Mouse (Mus musculus): ENCODE data around the gene Olfr459.

The Olfr459 gene

DNA sequence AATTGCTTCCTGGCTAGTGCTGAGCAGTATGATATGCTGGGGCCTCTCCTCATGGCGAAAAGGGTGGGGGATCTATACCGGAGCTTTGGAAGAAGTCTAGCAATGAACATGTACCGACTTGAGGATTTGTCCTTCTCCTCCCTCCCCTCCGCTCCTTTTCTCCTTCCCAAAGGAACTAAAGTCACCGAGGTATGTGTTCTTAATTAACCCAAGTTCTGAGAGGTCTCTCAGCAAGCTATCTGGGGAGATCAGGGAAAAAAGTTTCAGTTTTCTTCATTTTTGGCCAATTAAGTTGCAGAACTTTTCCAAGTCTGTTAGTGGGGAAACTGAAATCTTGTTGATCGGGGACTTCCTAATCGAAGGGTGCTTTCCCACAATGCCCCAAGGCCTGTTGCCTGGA lies at the start of gene Olfr459:
Gene Olfr459, minus strand, starts transcription at position 101 of the 400 bp plus-strand sequence.
- CTCF ChIA-PET, result no interaction called here

DNA sequence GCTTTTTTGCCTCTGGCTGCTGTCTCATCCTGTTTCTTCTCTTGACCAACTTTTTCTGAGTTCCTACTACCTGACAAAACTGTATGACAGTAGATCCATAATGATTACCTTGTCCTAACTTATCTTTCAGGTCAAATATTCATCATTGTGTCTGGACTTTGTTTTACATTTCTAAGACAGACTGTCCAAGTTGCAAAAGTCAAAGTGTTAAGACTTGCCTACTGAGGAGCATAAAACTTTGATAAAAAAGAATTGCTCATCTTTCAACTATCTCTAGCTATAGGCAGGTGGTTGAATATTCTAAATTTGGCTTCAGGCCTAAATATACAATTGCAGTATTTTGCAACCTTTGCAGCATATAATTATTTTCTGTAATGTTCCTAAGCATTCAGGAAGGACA lies 49.1 kb upstream of the Olfr459 start:
- CTCF ChIA-PET, result no interaction called here

DNA sequence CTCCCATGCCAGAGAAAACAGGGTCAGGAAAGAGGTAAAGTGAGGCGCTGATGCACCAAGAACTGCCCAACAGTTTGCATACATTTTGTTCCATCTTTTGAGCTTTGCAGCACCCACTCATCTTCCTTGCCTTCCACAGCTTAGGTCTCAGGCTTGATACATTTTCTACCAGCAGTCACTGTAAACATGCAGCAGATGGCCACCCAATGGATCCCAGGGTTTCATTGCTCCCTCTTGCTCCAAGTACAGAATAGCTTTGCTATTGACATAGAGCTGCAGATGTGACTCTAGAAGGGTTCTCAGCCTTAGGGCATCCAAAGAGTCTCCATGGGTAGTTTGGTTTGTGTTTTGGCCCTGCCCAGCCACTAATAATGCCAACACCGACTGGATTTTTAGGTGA lies 11.7 kb upstream of the Olfr459 start:
- CTCF ChIA-PET, result no interaction called here

DNA sequence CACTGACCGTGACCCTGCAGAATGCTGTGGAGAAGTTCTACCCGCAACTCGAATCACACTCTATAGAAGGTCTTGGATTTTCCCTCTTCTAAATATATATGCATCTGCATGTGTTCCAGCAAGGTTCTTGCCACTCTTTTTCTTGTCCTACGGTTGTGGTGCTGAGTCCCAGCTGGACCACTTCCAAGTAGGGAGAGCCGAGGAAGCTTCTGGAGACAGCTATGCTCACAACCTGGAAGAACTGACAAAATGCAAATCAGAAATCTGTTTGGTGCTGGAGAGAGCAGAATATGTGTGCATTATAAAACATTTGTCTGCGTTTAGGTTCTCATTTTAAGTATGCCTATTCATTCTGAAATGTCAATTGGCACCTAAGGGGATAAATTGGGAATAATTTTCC lies 744 bp upstream of the Olfr459 start:
- CTCF ChIA-PET, result no interaction called here

DNA sequence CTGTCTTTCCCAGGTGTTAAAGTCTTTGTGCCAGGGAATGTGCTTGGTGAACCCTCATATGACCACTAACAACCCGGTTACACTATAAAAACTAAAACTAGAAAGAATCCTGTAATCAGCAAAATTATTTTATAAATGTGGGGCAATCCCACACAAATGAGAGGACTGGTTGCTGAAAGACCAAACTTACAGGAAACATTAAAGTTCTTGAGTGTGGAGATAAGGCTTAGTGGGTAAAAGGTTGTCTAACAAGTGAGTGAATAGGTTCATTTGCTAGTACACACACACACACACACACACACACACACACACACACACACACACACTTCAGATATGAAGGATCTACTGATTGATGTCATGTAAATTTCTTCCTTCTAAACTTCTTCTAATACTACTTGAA lies 5.1 kb downstream of the Olfr459 start:
- CTCF ChIA-PET, result no interaction called here

DNA sequence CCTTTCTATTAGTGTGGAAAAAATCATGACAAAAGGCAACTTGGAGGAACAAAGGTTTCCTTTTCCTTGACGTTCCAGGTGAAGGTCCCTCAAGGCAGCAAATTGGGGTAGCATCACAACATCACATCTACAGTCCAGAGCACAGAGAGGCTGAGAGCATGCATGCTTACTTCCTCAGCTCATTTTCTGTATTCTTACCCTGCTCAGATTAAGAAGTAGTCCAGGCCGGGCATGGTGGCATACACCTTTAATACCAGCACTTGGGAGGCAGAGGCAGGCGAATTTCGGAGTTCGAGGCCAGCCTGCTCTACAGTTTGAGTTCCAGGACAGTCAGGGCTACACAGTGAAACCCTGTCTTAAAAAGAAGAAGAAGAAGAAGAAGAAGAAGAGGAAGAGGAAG lies 10.7 kb downstream of the Olfr459 start:
- CTCF ChIA-PET, result no interaction called here

DNA sequence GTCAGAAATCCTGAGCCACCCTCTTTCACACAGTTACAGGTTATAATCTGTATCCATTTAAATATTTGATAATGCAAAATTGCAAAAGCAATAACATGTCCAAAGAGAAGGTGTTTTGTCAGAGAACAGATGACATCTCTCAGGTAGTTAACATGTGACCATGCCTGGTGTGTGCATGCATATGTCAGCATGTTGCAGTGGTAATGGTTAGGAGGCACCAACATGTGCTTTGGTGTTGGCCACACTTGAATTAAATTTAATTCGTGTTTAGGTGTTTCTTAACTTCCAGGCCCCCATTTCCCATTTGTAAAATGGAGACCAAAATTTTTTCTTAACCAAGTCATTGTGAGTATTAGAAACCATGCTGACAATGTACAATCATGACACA lies 12.6 kb downstream of the Olfr459 start:
- CTCF ChIA-PET, result no interaction called here

DNA sequence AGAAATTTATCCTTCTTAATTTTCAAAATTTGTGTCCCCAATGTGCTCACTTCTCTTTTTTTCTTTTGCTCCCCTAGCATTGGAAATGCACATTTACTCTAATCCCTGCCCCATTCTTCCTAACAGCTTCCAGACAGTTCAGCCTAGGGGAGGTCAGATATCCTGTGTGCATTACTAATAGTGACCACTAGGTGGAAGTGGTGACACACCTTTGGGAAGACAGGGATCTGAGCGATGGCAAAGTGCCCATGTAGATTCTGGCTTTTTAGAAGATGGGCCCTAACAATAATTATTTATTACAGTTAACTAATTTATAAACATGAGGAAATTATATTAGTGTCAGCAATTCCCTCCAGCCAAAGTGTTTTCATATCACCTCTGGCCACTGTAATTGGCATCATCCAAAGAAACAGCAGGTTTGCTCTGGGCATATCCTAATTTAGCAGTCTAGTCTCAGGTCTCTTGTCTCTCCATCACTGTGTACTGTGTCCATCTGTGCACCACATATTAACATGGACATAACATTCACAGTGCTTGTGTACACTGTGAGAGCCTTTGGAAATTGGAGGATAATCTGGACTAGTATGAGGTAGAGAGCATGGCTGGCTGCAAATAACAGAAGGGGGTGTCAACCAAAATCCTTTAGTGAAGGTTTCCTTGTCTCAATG lies 13.1 kb downstream of the Olfr459 start:
- CTCF ChIA-PET, result no interaction called here

DNA sequence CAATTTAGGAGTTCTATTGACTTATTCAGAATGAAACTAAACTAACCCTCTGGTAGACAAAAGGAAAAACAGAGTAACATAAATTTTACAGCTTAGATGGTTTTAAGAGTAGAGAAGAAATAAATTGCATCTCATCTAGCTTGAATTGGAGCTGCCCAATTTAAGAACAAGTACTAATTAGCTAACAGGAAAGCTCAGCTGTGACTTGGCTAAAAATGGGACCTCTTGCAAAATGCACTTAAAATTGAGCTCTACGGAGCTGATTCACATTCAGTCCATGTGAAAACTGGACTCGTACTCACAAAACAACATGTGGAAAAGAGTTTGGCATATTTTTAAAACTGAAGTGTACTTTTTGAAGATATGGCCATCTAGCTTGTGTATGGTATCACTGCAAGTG lies 15.4 kb downstream of the Olfr459 start:
- CTCF ChIA-PET, result no interaction called here

DNA sequence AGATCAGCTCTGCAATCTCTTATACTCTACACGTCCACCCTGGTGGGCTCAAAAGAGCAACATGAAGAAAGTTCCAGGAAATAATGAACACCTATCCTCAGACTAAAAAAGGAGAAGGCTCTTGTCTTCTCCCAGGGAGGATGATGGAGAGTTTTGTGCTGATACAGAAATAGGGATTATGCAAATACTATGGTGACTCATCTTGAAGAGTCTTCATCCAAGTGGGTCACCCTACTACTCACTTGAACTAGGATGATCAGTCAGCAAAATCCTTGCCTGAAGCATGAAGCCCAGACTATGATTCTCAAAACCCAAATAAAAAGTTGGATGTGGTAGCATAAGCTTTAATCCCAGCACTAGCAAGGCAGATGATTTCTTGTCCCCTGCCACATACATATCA lies 16.6 kb downstream of the Olfr459 start:
- CTCF ChIA-PET, result no interaction called here

DNA sequence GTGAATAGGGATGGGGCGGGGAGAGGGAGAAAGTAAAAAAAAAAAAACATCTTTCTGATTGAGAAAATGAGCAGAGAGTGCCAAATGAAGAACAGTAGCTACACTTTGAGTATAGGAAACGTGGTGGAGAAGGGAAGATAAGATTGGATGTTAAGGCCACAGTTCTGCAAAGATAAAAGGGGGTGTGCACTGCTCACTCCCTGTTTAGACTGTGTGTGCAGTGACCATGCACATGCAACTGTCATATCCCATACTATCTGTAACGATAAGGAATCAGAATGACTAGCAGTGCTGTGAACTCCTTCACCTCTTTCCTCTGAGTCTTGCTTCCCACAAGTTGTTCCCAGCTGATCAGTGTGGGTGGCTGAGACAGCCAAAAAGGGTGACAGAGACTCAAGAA lies 17.8 kb downstream of the Olfr459 start:
- CTCF ChIA-PET, result interaction anchor here (0.6 kb wide), 1 partner anchor 809 kb away, joined by 3 read pairs; no protein-coding TSS in a partner anchor

DNA sequence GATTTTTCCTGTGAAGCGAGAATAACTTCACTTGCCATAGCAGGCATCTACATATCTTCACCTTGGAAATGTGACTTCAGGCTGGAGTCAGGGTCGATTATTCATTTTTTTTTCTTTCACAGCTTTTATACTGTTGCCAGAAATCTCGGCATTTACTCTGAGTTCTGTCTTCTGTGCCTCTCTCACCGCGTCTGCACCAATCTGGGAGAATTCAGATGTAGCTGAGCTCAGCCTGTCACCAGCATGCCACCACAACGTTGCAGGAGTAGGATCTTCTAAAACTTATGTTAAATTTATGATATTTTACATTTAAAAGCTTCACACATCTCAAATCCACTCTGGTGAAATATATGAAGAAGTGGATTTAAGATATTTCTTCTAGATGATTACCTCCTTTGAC lies 20.4 kb downstream of the Olfr459 start:
- CTCF ChIA-PET, result interaction anchor here (0.7 kb wide), 1 partner anchor 1897 kb away, joined by 3 read pairs; no protein-coding TSS in a partner anchor

DNA sequence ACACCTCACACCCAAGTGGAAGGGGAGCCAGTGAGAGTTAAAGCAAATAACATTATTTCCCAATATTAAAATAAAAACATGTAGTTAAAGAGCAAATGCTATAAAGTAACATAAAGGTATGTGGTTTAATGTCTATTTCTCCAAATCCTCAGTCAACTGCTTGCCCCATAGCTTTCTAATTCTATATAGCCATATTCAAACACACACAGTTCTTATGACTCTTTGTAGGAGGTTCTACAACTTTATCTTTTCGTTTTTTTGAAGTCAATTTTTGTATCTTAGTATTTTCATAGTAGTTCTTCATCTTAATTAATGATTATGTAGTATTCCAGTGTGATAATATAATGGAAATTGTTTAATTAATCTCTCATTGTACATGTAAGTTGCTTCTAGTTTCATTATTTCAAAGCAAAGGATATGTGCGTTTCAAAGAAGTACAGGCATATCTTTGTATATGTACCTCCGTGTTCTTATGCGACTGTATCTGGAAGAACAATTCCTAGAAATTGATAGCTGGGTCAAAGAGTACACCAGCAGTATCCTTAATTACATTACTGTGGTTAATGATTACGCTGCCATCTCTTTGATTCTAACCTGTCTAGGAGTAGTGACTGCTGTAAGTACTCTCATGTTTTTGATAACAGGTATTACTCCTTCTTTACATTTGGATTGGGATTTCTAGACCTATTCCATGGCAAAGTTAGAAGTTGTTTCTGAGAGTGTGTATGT lies 30.1 kb downstream of the Olfr459 start:
- CTCF ChIA-PET, result no interaction called here

DNA sequence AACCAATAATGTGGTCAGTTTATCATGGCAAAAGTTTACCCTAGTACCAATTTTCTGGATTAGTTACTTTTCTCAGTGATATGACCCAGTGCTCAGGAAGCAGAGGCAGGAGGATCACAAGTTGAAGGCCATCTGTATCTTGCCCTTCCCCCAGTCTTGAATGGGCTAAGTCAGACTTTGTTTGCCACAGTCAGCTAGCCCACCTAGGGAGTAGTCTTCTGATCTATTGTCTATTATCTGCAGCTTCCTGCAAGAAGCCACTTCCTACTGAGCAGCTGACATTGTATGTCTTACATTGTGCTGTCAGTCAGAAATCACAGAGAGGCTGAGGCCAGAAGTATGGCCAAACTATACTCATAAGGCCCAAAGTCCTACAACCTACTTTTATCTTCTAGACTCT lies 33.9 kb downstream of the Olfr459 start:
- CTCF ChIA-PET, result no interaction called here

DNA sequence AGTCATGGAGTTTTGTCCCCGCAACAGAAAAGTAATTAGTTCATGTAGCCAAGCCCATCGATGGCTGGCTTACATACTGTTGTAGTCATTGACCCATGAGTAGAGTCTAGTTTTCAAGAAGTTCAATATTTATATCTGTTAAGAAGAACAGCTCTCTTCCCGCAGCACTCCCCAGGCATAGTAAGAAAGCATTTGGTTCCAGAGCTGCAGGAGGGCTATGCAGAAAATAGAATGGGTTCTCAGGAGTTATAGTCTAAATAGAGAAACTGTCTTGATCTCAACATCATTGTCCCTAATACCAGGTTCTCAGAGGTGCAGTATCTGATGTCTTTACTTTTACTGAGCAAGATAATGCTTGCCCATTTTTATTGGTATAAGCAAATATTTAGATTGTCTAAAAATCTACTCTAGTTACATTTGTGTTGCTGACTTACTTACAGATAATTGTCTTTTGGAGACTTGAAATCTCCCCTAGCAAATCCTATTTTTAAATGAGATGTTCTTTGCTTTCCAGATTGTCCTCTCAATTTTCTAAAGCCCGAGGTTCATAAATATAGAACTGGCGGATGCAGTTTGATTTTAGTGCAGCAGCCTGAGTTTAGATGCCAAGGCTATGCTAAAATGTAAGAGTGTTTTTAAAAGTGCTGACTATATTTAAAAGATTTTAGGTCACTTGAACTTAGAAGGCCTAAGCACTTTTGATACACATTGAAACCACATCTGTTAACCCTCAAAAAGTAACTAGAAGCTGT lies 40.1 kb downstream of the Olfr459 start:
- CTCF ChIA-PET, result no interaction called here

DNA sequence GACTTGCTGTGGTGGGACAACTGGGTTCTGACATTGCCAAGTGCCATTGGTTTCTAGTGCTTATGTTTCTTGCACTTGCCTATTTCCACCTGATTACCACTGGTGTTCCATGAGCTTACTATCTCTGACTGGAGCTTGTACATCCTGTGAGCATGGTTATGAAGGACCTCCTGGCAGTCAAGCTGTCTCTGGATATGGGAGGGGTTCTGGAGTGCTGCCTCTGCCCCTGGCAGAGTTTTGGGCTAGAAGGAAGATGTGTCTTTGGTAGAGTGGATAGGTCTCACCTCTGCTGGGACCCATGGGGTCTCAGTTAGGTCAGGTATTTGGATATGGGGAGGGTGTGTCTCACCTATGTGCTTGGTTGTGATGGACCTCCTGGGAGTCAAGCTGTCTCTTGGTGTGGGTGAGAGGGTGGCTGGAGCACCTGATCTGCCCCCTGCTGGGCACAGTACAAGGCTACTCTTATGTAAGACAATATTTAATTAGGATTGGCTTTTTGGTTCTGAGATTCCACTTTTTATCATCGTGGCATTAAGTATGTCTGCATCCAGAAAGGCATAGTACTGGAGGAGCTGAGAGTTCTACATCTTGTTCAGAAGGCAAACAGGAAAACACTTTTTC lies 46.9 kb downstream of the Olfr459 start:
- CTCF ChIA-PET, result no interaction called here

DNA sequence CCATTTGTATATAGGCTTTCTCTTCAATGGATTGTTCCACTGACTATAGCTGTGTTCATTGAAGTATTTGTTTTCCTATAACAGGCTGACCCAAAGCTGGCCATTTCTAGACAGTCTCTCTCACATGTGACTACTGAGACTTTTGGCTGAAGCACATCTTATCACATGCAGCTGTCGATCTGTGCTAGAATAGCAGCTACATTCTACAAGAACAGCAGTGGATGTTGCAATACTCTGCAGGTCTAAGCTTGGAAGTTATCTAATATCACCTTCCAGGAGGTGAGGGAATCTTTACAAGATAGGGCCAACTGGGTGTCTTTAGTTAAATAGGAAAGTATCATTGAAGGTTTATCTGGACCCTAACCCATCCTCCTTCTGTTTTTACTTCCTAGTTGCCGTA lies 53.5 kb downstream of the Olfr459 start:
- CTCF ChIA-PET, result interaction anchor here (0.6 kb wide), 1 partner anchor 861 kb away, joined by 5 read pairs; no protein-coding TSS in a partner anchor
